Mouse (Mus musculus): ENCODE results near the gene Zar1. TPM values are rescaled to one million over a fixed set of nuclear protein-coding genes. Genes with fewer than 3 reads are reported as not detected.

The Zar1 gene
- total and polyA plus RNA-seq, 3 experiments = 0.11 TPM; not detected in 2

DNA sequence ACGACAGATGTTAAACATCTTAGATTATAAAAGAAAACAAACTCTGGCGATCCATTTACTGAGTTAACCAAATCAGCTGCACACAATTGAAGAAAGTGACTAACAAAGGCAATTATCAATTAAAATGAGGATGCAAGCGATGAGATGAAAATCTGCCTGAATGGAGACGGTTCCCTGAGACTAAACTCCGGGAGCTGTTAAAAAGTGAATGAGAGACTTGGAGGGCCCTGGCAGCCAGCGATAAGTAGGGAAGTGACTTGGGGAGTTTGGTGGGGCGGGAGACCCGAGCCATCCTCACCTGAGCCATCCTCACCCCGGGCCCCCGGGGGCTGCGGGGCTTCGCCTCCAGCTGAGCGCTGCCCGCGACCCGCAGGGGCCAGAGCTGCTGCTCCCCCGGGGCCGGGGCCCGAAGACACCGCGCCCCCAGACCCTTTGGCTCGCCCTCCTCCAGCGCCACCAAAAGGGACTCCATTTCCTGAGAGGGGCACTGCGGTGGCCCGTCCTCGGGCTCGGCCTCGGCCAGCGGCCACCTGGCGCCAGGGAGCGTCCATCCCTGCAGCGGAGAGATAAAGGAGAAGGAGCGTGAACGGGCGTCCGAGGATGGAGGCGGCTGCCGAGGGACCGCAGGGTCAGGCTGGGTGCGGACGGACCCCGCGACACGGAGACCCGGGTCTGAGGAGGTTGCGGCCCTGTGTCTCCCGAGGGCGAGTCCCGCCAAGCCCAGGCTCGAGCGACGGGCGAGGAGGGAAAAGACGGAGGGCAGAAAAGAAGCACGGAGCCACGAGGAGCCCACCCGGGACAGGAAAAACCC, 22.1 kb downstream of the Zar1 start:
- Histone ChIP-seq H3K4me1 (ENCODE audit: insufficient read depth, low read depth, low read length) (peaks cover 20% of the 10 kb centered on the region), H3K4me3 (ENCODE audit: low read depth, low read length) (peak overlapping the region; percentile 93), H3K9me3 (replicated peaks) (peaks cover 5% of the 10 kb centered on the region), H3K27me3 (ENCODE audit: insufficient read depth, low read length) (no peaks in the 10 kb centered on the region), H3K36me3 (replicated peaks) (peaks cover 15% of the 10 kb centered on the region)
- DNase-seq (ENCODE audit: low spot score) (peak; percentile 22), ATAC-seq (ENCODE audit: extremely low read depth, insufficient number of reproducible peaks, low FRiP score, poor library complexity, severe bottlenecking) (no peak)
- TF ChIP-seq TAL1 (conservative IDR thresholded peaks at IDR 0.05; ENCODE audit: low read depth, low read length) = no peak; the same call in 1 of the 2 replicates

DNA sequence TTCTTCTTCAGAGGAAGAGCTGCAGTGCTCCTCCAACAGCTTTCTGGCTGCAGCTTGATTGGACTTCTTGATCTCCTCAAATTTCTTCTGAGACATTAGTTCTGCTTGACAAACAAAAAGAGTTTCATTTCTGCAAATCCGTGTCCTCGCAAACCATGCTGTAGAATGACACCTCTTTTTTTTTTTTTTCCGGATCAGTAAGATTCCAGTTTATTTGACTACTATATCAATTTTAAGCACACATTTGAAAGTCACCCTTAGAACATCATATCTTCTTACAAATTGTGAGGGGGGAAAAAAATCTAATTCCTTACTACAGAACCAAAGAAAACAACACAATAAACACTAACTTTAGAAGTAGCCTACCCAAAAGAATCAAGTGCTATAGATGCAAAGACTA, 24.8 kb downstream of the Zar1 start:
- Histone ChIP-seq H3K36me3 (replicated peaks) (peaks cover 30% of the 10 kb centered on the region), H3K4me1 (ENCODE audit: insufficient read depth, low read depth, low read length) (peaks cover 20% of the 10 kb centered on the region), H3K4me3 (ENCODE audit: low read depth, low read length) (no peak overlapping the region), H3K9me3 (replicated peaks) (no peaks in the 10 kb centered on the region), H3K27me3 (ENCODE audit: insufficient read depth, low read length) (no peaks in the 10 kb centered on the region)
- TF ChIP-seq TAL1 (conservative IDR thresholded peaks at IDR 0.05; ENCODE audit: low read depth, low read length) = no peak
- TF ChIP-seq CTCF (IDR thresholded peaks at IDR 0.05; ENCODE audit: low read depth, low read length) = no peak
- no peak for TF ChIP-seq POLR2AphosphoS5 (IDR thresholded peaks at IDR 0.05; ENCODE audit: insufficient replicate concordance, low read depth, low read length)
- no peak for TF ChIP-seq GATA2 (IDR thresholded peaks at IDR 0.05; ENCODE audit: borderline replicate concordance, low read depth, low read length)
- TF ChIP-seq GATA1 (IDR thresholded peaks at IDR 0.05; ENCODE audit: borderline replicate concordance, low read length) = no peak
- ATAC-seq (ENCODE audit: extremely low read depth, insufficient number of reproducible peaks, low FRiP score, poor library complexity, severe bottlenecking) = no peak
- no peak for DNase-seq (ENCODE audit: low spot score)

DNA sequence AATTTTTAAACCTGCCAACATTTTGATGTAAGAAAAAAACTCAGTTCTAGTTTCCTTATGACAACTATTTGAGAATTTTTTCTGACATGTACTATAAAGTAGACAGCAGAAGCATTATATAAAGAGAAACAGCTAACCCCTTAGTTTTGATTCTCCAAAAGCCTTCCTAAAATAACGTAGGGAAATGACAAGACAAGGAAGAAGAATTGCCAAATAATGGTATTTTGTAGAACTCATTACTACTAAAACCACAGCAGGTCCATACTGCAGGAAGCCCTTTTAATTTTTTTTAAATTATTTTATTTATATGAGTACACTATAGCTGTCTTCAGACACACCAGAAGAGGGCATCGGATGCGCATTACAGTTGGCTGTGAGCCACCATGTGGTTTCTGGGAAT, 29.8 kb downstream of the Zar1 start:
- ATAC-seq (ENCODE audit: extremely low read depth, insufficient number of reproducible peaks, low FRiP score, poor library complexity, severe bottlenecking) (no peak), DNase-seq (ENCODE audit: low spot score) (no peak)
- TF ChIP-seq GATA1 (IDR thresholded peaks at IDR 0.05; ENCODE audit: borderline replicate concordance, low read length) (no peak), CTCF (IDR thresholded peaks at IDR 0.05; ENCODE audit: low read depth, low read length) (no peak), POLR2AphosphoS5 (IDR thresholded peaks at IDR 0.05; ENCODE audit: insufficient replicate concordance, low read depth, low read length) (no peak), TAL1 (conservative IDR thresholded peaks at IDR 0.05; ENCODE audit: low read depth, low read length) (no peak), GATA2 (IDR thresholded peaks at IDR 0.05; ENCODE audit: borderline replicate concordance, low read depth, low read length) (no peak)
- Histone ChIP-seq H3K4me1 (ENCODE audit: insufficient read depth, low read depth, low read length) (no peaks in the 10 kb centered on the region), H3K4me3 (ENCODE audit: low read depth, low read length) (no peak overlapping the region), H3K9me3 (replicated peaks) (no peaks in the 10 kb centered on the region), H3K27me3 (ENCODE audit: insufficient read depth, low read length) (no peaks in the 10 kb centered on the region), H3K36me3 (replicated peaks) (peaks cover 40% of the 10 kb centered on the region)

DNA sequence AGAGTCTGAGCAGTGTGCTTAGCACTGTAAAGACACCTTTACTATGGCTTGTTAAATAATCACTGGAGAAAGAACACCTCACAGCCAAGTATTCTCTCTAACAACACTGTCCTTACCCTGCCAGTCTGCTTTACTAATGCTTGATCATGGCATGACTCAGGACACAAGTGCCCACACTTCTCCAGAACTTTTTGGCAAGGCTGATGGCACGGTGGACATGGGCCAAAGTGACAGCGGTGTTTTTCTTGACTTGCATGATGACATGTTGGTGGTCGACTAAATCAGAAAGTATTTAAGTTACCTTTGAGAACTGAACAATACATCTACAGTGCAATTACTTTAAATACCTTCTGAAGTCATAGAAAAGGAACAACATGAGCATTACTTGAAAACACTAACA, 52.2 kb downstream of the Zar1 start:
- no peaks in the 10 kb centered on the region for H3K4me1 ChIP-seq (ENCODE audit: insufficient read depth, low read depth, low read length)
- no peak overlapping the region for H3K4me3 ChIP-seq (ENCODE audit: low read depth, low read length)
- H3K27me3 ChIP-seq (ENCODE audit: insufficient read depth, low read length) = no peaks in the 10 kb centered on the region
- ATAC-seq (ENCODE audit: extremely low read depth, insufficient number of reproducible peaks, low FRiP score, poor library complexity, severe bottlenecking) (no peak), DNase-seq (ENCODE audit: low spot score) (no peak)
- no peaks in the 10 kb centered on the region for H3K9me3 ChIP-seq (replicated peaks)
- H3K36me3 ChIP-seq (replicated peaks) = peaks cover 46% of the 10 kb centered on the region
- TF ChIP-seq CTCF (IDR thresholded peaks at IDR 0.05; ENCODE audit: low read depth, low read length) = no peak
- TF ChIP-seq GATA1 (IDR thresholded peaks at IDR 0.05; ENCODE audit: borderline replicate concordance, low read length) = no peak
- TF ChIP-seq GATA2 (IDR thresholded peaks at IDR 0.05; ENCODE audit: borderline replicate concordance, low read depth, low read length) = no peak
- no peak for TF ChIP-seq TAL1 (conservative IDR thresholded peaks at IDR 0.05; ENCODE audit: low read depth, low read length)
- no peak for TF ChIP-seq POLR2AphosphoS5 (IDR thresholded peaks at IDR 0.05; ENCODE audit: insufficient replicate concordance, low read depth, low read length)

Other genes with a start within 250 kb of the Zar1 start
- not detected in 2 replicates for gene Corin, start 76.8 kb downstream of the Zar1 start, total RNA-seq (2014; fragmentation: Nextera tagmentation)
- gene Corin, start 76.8 kb downstream of the Zar1 start, total RNA-seq (2017) = under 0.01 and 0.66 TPM in 2 replicates
- gene Corin, start 76.8 kb downstream of the Zar1 start, polyA plus RNA-seq (2012) = not detected in 2 replicates
- gene Nfxl1, start 21.6 kb downstream of the Zar1 start, total RNA-seq (2014; fragmentation: Nextera tagmentation) = 27.4 and 33.8 TPM in 2 replicates
- gene Nfxl1, start 21.6 kb downstream of the Zar1 start, total RNA-seq (2017) = 16.7 and 23.3 TPM in 2 replicates
- gene Nfxl1, start 21.6 kb downstream of the Zar1 start, polyA plus RNA-seq (2012) = 9.0 and 9.1 TPM in 2 replicates
- not detected in 2 replicates for gene Gm5868, start 6.3 kb upstream of the Zar1 start, total RNA-seq (2014; fragmentation: Nextera tagmentation)
- gene Gm5868, start 6.3 kb upstream of the Zar1 start, total RNA-seq (2017) = 0.16 and 0.29 TPM in 2 replicates
- not detected in 2 replicates for gene Gm5868, start 6.3 kb upstream of the Zar1 start, polyA plus RNA-seq (2012)
- 4.9 TPM in 1 of 2 replicates, not detected in the other for gene Cnga1, start 63.0 kb upstream of the Zar1 start, total RNA-seq (2014; fragmentation: Nextera tagmentation)
- 0.06 and 0.27 TPM in 2 replicates for gene Cnga1, start 63.0 kb upstream of the Zar1 start, total RNA-seq (2017)
- gene Cnga1, start 63.0 kb upstream of the Zar1 start, polyA plus RNA-seq (2012) = not detected in 2 replicates
- gene Nipal1, start 66.5 kb upstream of the Zar1 start, total RNA-seq (2014; fragmentation: Nextera tagmentation) = not detected in 2 replicates
- 0.05 and 0.17 TPM in 2 replicates for gene Nipal1, start 66.5 kb upstream of the Zar1 start, total RNA-seq (2017)
- gene Nipal1, start 66.5 kb upstream of the Zar1 start, polyA plus RNA-seq (2012) = not detected in 2 replicates
- 1.9 and 2.0 TPM in 2 replicates for gene Txk, start 171.5 kb upstream of the Zar1 start, total RNA-seq (2014; fragmentation: Nextera tagmentation)
- 0.87 and 1.9 TPM in 2 replicates for gene Txk, start 171.5 kb upstream of the Zar1 start, total RNA-seq (2017)
- not detected in 2 replicates for gene Txk, start 171.5 kb upstream of the Zar1 start, polyA plus RNA-seq (2012)

All from G1E (cell line).